Mouse (Mus musculus): ENCODE results near the gene Tmem251.

DNA sequence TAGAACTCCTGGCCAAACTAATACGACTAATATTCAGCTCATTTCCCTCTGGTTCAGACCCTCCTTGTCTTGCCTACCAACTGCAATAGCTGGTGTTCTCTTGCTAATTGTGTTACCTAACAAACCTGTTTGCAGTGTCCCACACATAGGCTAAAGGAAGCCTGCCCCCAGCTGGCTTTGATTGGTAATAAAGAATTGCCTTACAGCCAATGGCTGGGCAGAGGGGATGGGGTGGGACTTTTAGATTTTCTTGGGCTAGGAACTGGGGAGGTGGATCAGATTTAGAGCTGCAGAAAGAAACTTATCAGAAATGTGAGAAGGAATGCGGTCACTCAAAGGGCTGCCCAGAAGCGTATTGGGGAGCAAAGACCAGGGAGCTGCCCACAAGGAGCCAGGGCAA, 35.9 kb downstream of the Tmem251 start:
- no peak for TF ChIP-seq POLR2A (IDR thresholded peaks at IDR 0.05; ENCODE audit: borderline replicate concordance, insufficient read depth, low read length)
- peak; percentile 17; the same call in 1 of the 2 replicates for TF ChIP-seq CTCF (IDR thresholded peaks at IDR 0.05; ENCODE audit: borderline replicate concordance, insufficient read depth, low read depth, low read length)
